Mouse (Mus musculus) G1E-ER4 (cell line): ENCODE measurements around the gene Fam177a. TPM values are rescaled to one million over a fixed set of nuclear protein-coding genes. Genes with fewer than 3 reads are reported as not detected.
"Not testable (repeated sequence)": the region's sequence is repeated elsewhere in the genome, so short reads cannot be mapped to it uniquely, and the experiment has no call there.

ENCODE experiments used
- GATA1 ChIP-seq: IDR thresholded peaks from one replicate; pipeline ENCODE4 v1.8.0; 2012; ENCODE audit warnings: low read length, inconsistent platforms
- polyA plus RNA-seq: library from polyadenylated mRNA; stranded (reverse); fragments of >175 nt; gene quantifications from 2 replicates; pipeline ENCODE4 v1.2.3, GENCODE M21; 2012

Fam177a gene
- polyA plus RNA-seq: 8.3 and 12.5 TPM in 2 replicates

DNA sequence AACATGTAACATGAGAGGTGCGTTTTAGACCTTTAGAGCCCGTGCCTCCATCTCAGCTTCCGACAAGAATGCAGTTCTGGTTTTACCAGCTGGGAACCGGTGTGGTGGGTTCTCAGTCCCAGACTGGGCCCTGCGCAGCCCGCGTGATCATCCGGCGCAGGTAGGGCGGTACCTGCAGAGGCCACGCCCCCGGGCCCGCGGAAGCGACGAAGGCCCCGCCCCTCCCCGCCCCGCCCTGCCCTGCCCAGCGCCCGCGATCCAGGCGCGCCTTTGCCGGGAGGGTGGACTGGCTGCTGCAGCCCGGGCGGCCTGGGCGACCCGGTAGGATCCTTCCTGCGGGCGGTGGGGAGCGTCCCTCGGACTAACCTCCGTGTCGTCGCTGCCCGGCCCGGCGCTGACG, at the start of gene Fam177a:
Gene Fam177a, plus strand, starts transcription at position 228 of the 400 bp plus-strand sequence.
- not testable (repeated sequence) for TF ChIP-seq GATA1

DNA sequence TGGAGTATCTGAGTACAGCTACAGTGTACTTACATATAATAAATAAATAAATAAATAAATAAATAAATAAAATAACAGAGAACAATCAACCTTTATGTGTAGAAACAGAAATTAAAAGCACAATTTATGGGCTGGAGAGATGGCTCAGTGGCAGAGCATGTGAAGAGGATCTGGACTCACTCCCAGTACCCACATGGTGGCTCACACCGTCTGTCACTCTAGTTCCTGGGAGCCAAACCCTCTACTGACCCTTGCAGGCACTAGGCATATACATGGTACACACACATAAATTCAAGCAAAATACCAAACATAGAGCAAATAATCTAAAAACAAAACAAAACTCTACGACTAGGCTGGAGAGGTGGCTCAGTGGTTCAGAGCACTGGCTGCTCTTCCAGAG, 49.0 kb upstream of the Fam177a start:
- TF ChIP-seq GATA1: no peak

- not testable (repeated sequence) for TF ChIP-seq GATA1
Measured at GRCm38 (mm10) chr12:55079726-55080600, 44.3 kb upstream of the Fam177a start, which contains the start of the genes 2700097O09Rik and Srp54a. Gene 2700097O09Rik (minus strand): TSS chr12:55080110. Gene Srp54a (plus strand): TSS chr12:55080262.

DNA sequence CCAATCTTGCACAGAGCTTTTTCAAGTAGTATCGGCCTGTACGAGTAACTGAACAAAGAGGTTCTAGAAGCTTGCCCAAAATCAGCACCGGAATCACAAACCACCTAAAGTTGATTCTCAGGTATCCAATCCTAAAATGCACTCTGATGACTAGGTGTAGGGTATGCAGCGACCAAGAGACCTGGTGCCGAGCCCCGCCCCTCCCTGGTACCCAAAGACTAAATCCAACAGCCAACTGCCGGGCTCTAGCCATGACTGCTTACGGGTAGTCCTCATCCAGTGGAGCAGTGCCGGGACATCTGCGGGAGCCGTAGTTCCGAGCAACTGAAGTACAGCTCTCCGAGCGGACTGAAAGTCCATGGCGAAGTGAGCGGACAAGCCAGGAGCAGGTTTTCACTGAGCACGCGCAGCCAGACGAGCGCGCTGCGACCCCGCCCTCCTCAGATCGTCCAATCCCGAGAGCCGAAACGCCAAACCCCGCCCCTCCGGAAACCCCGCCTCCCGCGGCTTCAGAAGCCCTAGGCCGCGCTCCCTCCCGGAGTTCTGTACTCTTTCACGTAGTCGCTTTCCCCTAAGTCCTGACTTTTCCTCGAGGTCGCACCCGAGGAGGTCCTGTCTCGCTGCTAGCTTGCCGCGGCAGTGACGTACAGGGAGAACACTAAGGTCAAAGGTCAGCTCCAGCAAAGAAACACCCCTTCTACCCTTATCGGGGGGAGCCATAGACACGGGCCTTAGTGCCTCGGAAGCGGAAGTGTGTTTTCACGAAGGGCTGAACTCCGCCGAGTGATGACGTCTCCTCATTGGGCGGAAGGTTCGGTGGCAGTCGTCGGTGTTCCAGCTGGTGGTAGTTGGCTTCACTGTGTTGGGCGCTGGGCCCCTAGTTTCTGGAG, 30.5 kb downstream of the Fam177a start, which contains the start of gene Srp54b:
Gene Srp54b, plus strand, starts transcription at position 546 of the 890 bp plus-strand sequence.
- TF ChIP-seq GATA1: not testable (repeated sequence)

Other genes with a start within 250 kb of the Fam177a start
- 0.99 TPM in 1 of 2 replicates, not detected in the other for gene Gm20403, start 137.9 kb upstream of the Fam177a start, polyA plus RNA-seq
- 26.2 and 31.0 TPM in 2 replicates for gene Baz1a, start 110.1 kb upstream of the Fam177a start, polyA plus RNA-seq
- gene 2700097O09Rik, start 44.4 kb upstream of the Fam177a start, polyA plus RNA-seq: 0.54 and 0.69 TPM in 2 replicates
- gene Srp54a, start 44.2 kb upstream of the Fam177a start, polyA plus RNA-seq: 32.2 and 38.7 TPM in 2 replicates
- gene Srp54b, start 30.6 kb downstream of the Fam177a start, polyA plus RNA-seq: 63.1 and 101 TPM in 2 replicates
- not detected in 2 replicates for gene 1700047I17Rik2, start 75.1 kb downstream of the Fam177a start, polyA plus RNA-seq
- 0.48 and 0.64 TPM in 2 replicates for gene Srp54c, start 105.7 kb downstream of the Fam177a start, polyA plus RNA-seq
- gene 1110008L16Rik, start 175.1 kb downstream of the Fam177a start, polyA plus RNA-seq: 1.0 and 1.5 TPM in 2 replicates
- 0.78 and 0.85 TPM in 2 replicates for gene Ppp2r3c, start 178.5 kb downstream of the Fam177a start, polyA plus RNA-seq